Mouse (Mus musculus): ENCODE measurements at regions not wholly inside any gene's neighbourhood (a gene's known extent, or its start where the extent isn't known, plus 50 kb on each side); places are given as distances from the start of the nearest gene placed in this dataset.

- H3K27ac ChIP-seq = no peak overlapping the region
- no peaks in the 10 kb centered on the region for H3K36me3 ChIP-seq
- ATAC-seq (ENCODE audit: low FRiP score) = no peak
- no peak overlapping the region for H3K9ac ChIP-seq
- 86% methylated on average over 6 of the region's 6 CpGs for whole genome bisulfite sequencing
- no peak overlapping the region for H3K4me2 ChIP-seq
- no peak overlapping the region for H3K4me3 ChIP-seq
- no peaks in the 10 kb centered on the region for H3K4me1 ChIP-seq (replicated peaks)
- H3K27me3 ChIP-seq = no peaks in the 10 kb centered on the region
- no peaks in the 10 kb centered on the region for H3K9me3 ChIP-seq
Observed at GRCm38 (mm10) chr13:110619010-110619409, 224.2 kb downstream of the Plk2 start.

- Histone ChIP-seq H3K4me3 (no peak overlapping the region), H3K9me3 (no peaks in the 10 kb centered on the region), H3K4me2 (no peak overlapping the region), H3K4me1 (replicated peaks) (peaks cover 9% of the 10 kb centered on the region; the same call in 1 of the 2 replicates), H3K9ac (no peak overlapping the region), H3K36me3 (no peaks in the 10 kb centered on the region), H3K27ac (no peak overlapping the region), H3K27me3 (no peaks in the 10 kb centered on the region)
- WGBS = 69% methylated on average over 6 of the region's 6 CpGs
- no peak for ATAC-seq (ENCODE audit: low FRiP score)
Observed at GRCm38 (mm10) chr13:110627136-110627535, 232.3 kb downstream of the Plk2 start.

- H3K9me3 ChIP-seq = no peaks in the 10 kb centered on the region
- 46% methylated on average over 9 of the region's 9 CpGs for WGBS
- no peak overlapping the region for H3K27ac ChIP-seq
- no peaks in the 10 kb centered on the region for H3K27me3 ChIP-seq
- H3K4me2 ChIP-seq = no peak overlapping the region
- H3K4me1 ChIP-seq (replicated peaks) = peaks cover 9% of the 10 kb centered on the region; the same call in 1 of the 2 replicates
- no peak overlapping the region for H3K4me3 ChIP-seq
- H3K9ac ChIP-seq = no peak overlapping the region
- ATAC-seq (ENCODE audit: low FRiP score) = no peak
- H3K36me3 ChIP-seq = no peaks in the 10 kb centered on the region
Observed at GRCm38 (mm10) chr13:110627732-110628131, 232.9 kb downstream of the Plk2 start.

GRCm38 (mm10) chr13:110628201-110628600 lies 233.4 kb downstream of the Plk2 start:
- WGBS = 53% methylated on average over 1 of the region's 1 CpGs
- H3K9me3 ChIP-seq = no peaks in the 10 kb centered on the region
- H3K4me3 ChIP-seq = no peak overlapping the region
- peaks cover 9% of the 10 kb centered on the region; the same call in 1 of the 2 replicates for H3K4me1 ChIP-seq (replicated peaks)
- H3K4me2 ChIP-seq = no peak overlapping the region
- no peaks in the 10 kb centered on the region for H3K36me3 ChIP-seq
- no peak overlapping the region for H3K27ac ChIP-seq
- no peaks in the 10 kb centered on the region for H3K27me3 ChIP-seq
- no peak overlapping the region for H3K9ac ChIP-seq
- no peak for ATAC-seq (ENCODE audit: low FRiP score)

- H3K4me1 ChIP-seq (replicated peaks) = 0 out of 2 replicates have a peak, but pooled peaks cover 5% of the 10 kb centered on the region
- 71% methylated on average over 3 of the region's 3 CpGs for WGBS
- no peak for ATAC-seq (ENCODE audit: low FRiP score)
Observed at GRCm38 (mm10) chr13:110633261-110633781, 238.5 kb downstream of the Plk2 start.

GRCm38 (mm10) chr13:110633899-110634298 lies 239.1 kb downstream of the Plk2 start:
- ATAC-seq (ENCODE audit: low FRiP score) = no peak
- Histone ChIP-seq H3K4me3 (no peak overlapping the region), H3K36me3 (no peaks in the 10 kb centered on the region), H3K9ac (no peak overlapping the region), H3K27ac (no peak overlapping the region), H3K4me1 (replicated peaks) (0 out of 2 replicates have a peak, but pooled peaks cover 5% of the 10 kb centered on the region), H3K27me3 (no peaks in the 10 kb centered on the region), H3K9me3 (no peaks in the 10 kb centered on the region), H3K4me2 (no peak overlapping the region)
- 73% methylated on average over 1 of the region's 1 CpGs for WGBS

More at GRCm38 (mm10) chr13:110633261-110633781, 238.5 kb downstream of the Plk2 start:
- H3K4me3 ChIP-seq = no peak overlapping the region
- H3K27me3 ChIP-seq = no peaks in the 10 kb centered on the region
- no peak overlapping the region for H3K27ac ChIP-seq
- no peak overlapping the region for H3K9ac ChIP-seq
- H3K9me3 ChIP-seq = no peaks in the 10 kb centered on the region
- H3K36me3 ChIP-seq = no peaks in the 10 kb centered on the region
- H3K4me2 ChIP-seq = no peak overlapping the region

GRCm38 (mm10) chr13:110642792-110643191 lies 247.9 kb downstream of the Plk2 start:
- Histone ChIP-seq H3K9me3 (no peaks in the 10 kb centered on the region), H3K4me1 (replicated peaks) (peaks cover 10% of the 10 kb centered on the region), H3K4me2 (no peak overlapping the region), H3K9ac (no peak overlapping the region), H3K36me3 (no peaks in the 10 kb centered on the region), H3K27me3 (no peaks in the 10 kb centered on the region), H3K27ac (0 out of 2 replicates have a peak overlapping the region, but pooled peaks have one; percentile 1), H3K4me3 (no peak overlapping the region)
- peak; percentile 43; the same call in 1 of the 2 replicates for ATAC-seq (ENCODE audit: low FRiP score)
- 61% methylated on average over 3 of the region's 3 CpGs for WGBS

GRCm38 (mm10) chr13:110643198-110643896 lies 248.5 kb downstream of the Plk2 start:
- H3K9ac ChIP-seq = no peak overlapping the region
- H3K27me3 ChIP-seq = no peaks in the 10 kb centered on the region
- peak overlapping the region; percentile 30 for H3K4me2 ChIP-seq
- no peaks in the 10 kb centered on the region for H3K36me3 ChIP-seq
- H3K4me1 ChIP-seq (replicated peaks) = peaks cover 10% of the 10 kb centered on the region
- H3K27ac ChIP-seq = peak overlapping the region; percentile 1; the same call in 1 of the 2 replicates
- no peaks in the 10 kb centered on the region for H3K9me3 ChIP-seq
- 0 out of 2 replicates have a peak, but pooled peaks have one; percentile 17 for ATAC-seq (ENCODE audit: low FRiP score)
- H3K4me3 ChIP-seq = no peak overlapping the region
- 31% methylated on average over 11 of the region's 11 CpGs for WGBS

- no peaks in the 10 kb centered on the region for H3K36me3 ChIP-seq
- H3K4me2 ChIP-seq = peak overlapping the region; percentile 30
- no peaks in the 10 kb centered on the region for H3K9me3 ChIP-seq
- peaks cover 13% of the 10 kb centered on the region for H3K4me1 ChIP-seq (replicated peaks)
- H3K27me3 ChIP-seq = no peaks in the 10 kb centered on the region
- ATAC-seq (ENCODE audit: low FRiP score) = no peak
- H3K9ac ChIP-seq = no peak overlapping the region
- 55% methylated on average over 3 of the region's 3 CpGs for WGBS
- H3K4me3 ChIP-seq = no peak overlapping the region
- no peak overlapping the region; the same call in 1 of the 2 replicates for H3K27ac ChIP-seq
Observed at GRCm38 (mm10) chr13:110643897-110644213, 249.0 kb downstream of the Plk2 start.

- H3K27ac ChIP-seq = no peak overlapping the region
Observed at GRCm38 (mm10) chr13:110649378-110649777, 254.5 kb downstream of the Plk2 start.

GRCm38 (mm10) chr13:110649870-110650497 lies 255.1 kb downstream of the Plk2 start:
- peak; percentile 79 for ATAC-seq (ENCODE audit: low FRiP score)
- H3K4me2 ChIP-seq = no peak overlapping the region
- WGBS = 21% methylated on average over 2 of the region's 2 CpGs
- H3K27ac ChIP-seq = peak overlapping the region; percentile 62; the same call in 1 of the 2 replicates
- no peaks in the 10 kb centered on the region for H3K9me3 ChIP-seq
- H3K9ac ChIP-seq = no peak overlapping the region
- H3K36me3 ChIP-seq = no peaks in the 10 kb centered on the region
- peaks cover 14% of the 10 kb centered on the region for H3K4me1 ChIP-seq (replicated peaks)
- H3K27me3 ChIP-seq = no peaks in the 10 kb centered on the region
- no peak overlapping the region for H3K4me3 ChIP-seq

More at GRCm38 (mm10) chr13:110649378-110649777, 254.5 kb downstream of the Plk2 start:
- Histone ChIP-seq H3K9me3 (no peaks in the 10 kb centered on the region), H3K4me1 (replicated peaks) (peaks cover 14% of the 10 kb centered on the region), H3K9ac (no peak overlapping the region), H3K4me2 (no peak overlapping the region), H3K36me3 (no peaks in the 10 kb centered on the region), H3K4me3 (no peak overlapping the region), H3K27me3 (no peaks in the 10 kb centered on the region)
- ATAC-seq (ENCODE audit: low FRiP score) = no peak
- 57% methylated on average over 1 of the region's 1 CpGs for WGBS

GRCm38 (mm10) chr13:110652201-110652600 lies 257.4 kb downstream of the Plk2 start:
- Histone ChIP-seq H3K27ac (no peak overlapping the region), H3K27me3 (no peaks in the 10 kb centered on the region), H3K9me3 (no peaks in the 10 kb centered on the region), H3K4me3 (no peak overlapping the region), H3K36me3 (no peaks in the 10 kb centered on the region), H3K9ac (no peak overlapping the region), H3K4me1 (replicated peaks) (peaks cover 14% of the 10 kb centered on the region), H3K4me2 (no peak overlapping the region)
- WGBS = 56% methylated on average over 7 of the region's 7 CpGs
- ATAC-seq (ENCODE audit: low FRiP score) = peak; percentile 32; the same call in 1 of the 2 replicates
